Mouse (Mus musculus) urinary bladder, postnatal 25 days (tissue): Measurements from ENCODE around the gene Cox6b1.

Source experiments
- DNase-seq: peaks from one replicate; pipeline ENCODE4 v3.0.0; 2022; ENCODE audit warnings: low spot score

Cox6b1 gene

DNA sequence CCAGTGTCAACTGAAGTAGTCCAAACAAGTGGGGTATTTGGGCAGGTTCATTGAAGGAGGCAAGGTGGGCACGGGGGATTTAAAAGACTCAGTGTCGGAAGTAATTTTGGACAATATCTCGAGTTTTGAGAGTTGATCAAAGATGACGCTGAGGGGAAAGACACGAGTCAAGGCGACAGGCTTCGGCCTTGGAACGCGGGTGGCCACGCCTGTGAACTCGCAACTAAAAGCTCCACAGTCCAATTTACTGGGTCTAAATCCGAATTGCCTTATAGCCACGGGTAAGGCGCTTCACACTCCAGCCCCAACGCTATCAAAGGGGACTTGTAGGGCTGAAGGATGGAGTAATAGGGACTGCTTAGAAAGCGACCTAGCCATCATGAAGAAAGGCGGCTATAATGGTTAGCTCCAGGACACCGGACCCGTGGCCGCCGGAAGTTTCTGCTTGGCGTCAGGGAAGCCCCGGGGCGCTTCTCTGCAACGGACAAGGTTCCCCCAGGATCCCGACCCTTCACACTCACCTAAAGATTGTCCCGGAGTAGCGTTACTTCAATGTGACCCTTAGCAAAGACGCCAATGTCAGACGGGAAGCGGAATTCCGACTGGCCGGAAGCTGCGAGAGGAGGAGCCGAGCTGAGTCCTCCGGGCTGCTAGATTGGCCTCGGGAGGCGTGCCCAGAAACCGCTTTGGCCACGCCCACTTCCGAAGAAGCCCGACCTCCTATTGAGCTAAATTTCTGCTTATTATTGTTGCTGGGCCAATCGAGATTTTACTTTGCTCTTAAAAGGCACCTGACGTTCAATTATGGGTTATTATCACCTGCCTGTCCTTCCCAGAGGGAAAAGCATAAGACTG, at the start of gene Cox6b1:
TSS of gene Cox6b1 (minus strand) at position 622 of the 855 bp plus-strand sequence.
- DNase-seq: peak; percentile 80

DNA sequence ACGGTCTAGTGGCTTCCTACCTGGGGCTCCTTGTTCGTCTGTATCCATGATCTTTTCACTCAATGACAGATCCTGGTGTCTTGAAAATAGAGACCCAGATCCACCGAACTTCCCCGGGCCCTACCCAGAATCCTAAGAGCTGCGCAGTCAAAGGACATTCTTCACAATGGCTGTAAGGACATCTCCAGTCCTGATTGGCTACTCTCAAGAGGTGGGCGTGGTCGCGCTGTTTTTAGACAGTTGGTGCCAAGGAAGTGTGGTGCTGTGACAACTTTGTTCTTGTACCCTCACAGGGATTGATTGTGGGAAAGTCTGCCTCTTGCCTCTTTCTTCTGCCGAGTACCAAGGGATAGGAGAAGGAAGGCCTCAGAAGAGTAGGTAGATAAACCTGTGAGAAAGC, 45.5 kb upstream of the Cox6b1 start, which contains the start of gene Pmis2:
TSS of gene Pmis2 (minus strand) at position 126 of the 400 bp plus-strand sequence.
- no peak for DNase-seq

- no peak for DNase-seq
Measured at GRCm38 (mm10) chr7:30669229-30669628, 43.3 kb upstream of the Cox6b1 start.

GRCm38 (mm10) chr7:30665321-30665720, 39.4 kb upstream of the Cox6b1 start:
- DNase-seq: no peak

- DNase-seq: peak; percentile 87
Measured at GRCm38 (mm10) chr7:30664529-30665200, 38.7 kb upstream of the Cox6b1 start, which contains the start of gene Haus5. TSS of gene Haus5 (minus strand) at chr7:30664994.

DNA sequence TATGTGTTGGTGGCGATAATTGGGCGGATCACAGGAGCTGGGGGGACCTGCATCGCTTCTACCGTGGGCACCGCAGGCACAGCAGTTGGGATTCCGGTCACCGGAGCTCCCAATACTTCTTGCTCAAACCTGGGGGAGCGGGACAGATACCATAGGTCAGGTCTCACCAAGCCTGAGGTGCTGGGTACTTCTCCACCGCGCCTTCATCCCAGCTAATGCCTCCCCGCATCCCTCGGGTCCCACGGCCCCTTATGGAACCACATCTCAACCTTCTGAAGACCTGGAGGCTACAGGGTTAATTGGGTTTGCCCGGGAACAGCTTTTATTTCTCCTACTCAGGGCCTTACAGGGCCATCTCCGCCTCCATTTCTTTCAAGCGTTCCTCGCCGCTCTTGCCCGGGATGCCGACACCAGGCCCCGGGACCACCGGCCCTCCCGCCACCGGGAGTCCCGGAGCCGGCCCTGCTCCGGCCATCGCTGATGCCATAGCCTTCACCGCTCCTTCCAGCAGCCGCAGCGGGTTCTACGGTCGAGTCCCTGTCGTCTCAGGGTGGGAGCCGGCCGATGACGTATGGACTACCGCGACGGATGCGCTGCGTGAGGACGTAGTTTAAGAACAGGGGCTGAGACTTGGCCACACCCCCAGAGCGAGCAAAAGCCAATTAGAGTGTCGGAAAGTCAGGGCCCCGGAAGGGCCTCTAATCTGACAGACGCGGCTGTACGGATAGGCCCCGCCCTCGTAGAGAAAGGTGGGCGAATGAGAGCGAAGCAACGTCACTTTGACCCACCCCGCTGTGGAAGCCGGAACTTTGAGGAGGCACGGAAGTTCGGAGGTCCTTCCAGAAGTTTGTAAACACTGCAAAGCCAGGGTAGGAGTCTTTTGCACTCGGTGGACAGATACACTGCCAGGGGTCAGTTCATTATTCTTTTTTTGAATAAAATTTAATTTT, 23.9 kb upstream of the Cox6b1 start, which contains the start of gene Rbm42:
TSS of gene Rbm42 (minus strand) at position 727 of the 950 bp plus-strand sequence.
- peak; percentile 95 for DNase-seq

GRCm38 (mm10) chr7:30639083-30639482, 13.1 kb upstream of the Cox6b1 start:
- DNase-seq: no peak

- DNase-seq: no peak
Measured at GRCm38 (mm10) chr7:30636395-30636794, 10.4 kb upstream of the Cox6b1 start.

DNA sequence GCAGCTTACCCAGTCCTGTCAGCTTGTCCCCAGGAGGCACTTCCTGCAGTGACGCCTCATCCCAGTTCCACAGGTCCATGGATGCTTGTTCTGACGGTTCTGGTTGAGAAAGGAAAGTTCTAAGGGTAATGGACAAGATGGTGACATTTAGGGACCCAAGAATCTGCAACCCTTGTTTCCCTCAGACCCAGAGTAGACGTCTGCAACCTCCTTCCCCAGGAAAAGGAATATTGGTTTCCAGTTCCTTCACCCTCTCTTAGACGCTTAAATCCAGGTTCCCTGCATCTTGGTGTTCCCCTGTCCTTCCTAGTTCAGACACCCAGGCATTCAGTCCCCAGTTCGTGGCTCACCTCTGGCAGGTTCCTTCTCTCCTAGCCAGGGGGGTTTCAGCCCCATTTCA, 9.8 kb upstream of the Cox6b1 start, which contains the start of gene Etv2:
TSS of gene Etv2 (minus strand) at position 101 of the 400 bp plus-strand sequence.
- DNase-seq: no peak

- peak; percentile 32 for DNase-seq
Measured at GRCm38 (mm10) chr7:30634621-30635020, 8.7 kb upstream of the Cox6b1 start.

DNA sequence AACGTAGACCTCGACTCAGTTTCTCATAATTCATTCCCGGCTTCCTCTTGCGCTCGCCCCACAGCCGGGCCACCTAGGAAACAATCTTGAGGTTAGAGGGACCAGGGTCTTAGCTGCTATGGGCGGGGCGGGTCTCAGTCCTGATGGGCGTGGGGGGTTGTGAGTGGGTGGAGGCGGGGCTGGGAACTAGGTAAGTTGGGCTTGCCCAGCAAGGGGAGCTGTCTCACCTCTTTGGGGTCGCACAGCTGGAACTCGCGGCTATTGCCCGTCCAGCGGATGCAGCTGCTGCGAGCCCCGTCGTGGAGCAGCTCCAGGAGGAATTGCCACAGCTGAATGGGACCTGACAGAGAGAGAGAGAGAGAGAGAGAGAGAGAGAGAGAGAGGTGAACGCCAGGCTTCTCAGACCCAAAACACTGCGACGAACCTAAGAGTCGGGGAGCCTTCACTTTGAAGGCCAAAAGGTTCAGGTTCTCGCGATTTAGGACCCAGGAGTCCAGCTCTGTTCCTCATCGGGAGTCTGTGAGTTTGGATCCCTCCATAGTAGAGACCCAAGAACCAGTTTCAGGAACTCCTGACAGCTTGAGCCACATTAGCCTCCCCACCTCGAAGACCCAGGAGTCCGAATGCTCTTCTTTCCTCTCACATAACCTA, 7.9 kb upstream of the Cox6b1 start:
- DNase-seq: no peak

DNA sequence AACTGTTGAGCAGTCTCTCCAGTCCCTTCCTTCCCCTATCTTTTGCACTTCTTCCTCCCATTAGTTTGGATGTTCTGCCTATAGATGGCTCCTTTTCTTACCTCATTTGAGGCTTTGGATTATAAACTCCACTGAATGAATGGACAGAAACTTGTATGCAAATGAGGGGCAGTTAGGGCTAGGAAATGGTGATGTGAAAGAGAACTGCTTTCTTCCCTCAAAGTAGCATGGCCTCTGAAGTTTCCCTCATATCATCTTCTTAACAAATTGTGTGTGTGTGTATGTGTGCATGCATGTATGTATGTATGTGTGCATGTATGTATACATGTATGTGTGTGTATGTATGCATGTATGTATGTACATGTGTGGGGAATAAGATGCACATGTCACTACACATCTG, 3.1 kb upstream of the Cox6b1 start:
- no peak for DNase-seq

DNA sequence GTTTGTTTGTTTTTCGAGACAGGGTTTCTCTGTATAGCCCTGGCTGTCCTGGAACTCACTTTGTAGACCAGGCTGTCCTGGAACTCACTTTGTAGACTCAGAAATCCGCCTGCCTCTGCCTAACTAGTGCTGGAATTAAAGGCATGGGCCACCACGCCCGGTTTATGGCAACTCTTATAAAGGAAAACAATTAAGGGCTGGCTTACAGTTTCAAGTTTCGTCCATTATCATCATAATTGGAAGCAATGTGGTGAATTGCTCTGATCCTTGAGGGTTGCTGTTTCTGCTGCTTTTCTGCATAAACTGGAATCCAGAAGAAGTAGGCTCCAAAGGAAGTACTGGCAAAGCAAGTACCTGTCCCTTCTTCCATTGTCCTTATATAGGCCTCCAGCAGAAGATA, 696 bp upstream of the Cox6b1 start:
- no peak for DNase-seq

- no peak for DNase-seq
Measured at GRCm38 (mm10) chr7:30619202-30619601, 6.7 kb downstream of the Cox6b1 start.

GRCm38 (mm10) chr7:30618658-30619057, 7.3 kb downstream of the Cox6b1 start:
- DNase-seq: no peak

GRCm38 (mm10) chr7:30615049-30615760, 10.7 kb downstream of the Cox6b1 start:
- DNase-seq: no peak

GRCm38 (mm10) chr7:30614454-30614853, 11.5 kb downstream of the Cox6b1 start:
- DNase-seq: no peak

DNA sequence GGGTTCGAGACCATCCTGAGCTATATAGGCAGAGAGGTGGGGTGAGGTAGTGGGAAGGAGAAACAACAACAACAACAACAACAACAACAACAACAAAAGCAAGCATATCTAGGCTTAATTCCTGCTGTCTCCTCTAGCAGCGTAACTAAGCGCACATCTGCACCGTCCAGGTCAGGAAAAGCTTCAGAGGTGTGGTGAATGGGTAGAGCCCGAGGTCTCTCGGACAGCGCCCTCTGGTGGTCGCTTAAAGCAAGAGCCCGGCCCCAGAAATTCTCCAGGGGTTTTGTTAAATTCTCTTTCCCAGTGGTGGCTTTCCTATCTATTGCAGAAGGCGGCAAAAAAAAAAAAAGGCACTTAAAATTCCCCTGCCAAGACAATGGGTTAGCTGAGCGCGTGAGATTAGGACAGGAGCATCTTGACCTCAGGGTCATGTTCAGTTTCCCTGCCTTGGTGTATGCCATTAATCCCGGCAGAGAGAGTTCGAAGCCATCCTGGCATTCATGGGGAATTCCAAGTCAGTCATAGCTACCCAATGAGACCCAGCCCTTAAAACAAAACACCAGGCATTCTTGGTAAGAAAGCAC, 12.3 kb downstream of the Cox6b1 start:
- peak; percentile 73 for DNase-seq

GRCm38 (mm10) chr7:30612654-30613402, 13.1 kb downstream of the Cox6b1 start, which contains the start of gene Upk1a:
TSS of gene Upk1a (minus strand) at chr7:30612847.
- DNase-seq: peak; percentile 46
